Mouse (Mus musculus) heart, adult 2 months (tissue): ENCODE results near the gene 4930519P11Rik.

Experiments used
- CTCF ChIP-seq: fragments of 200-600 bp; IDR thresholded peaks from 2 replicates; pipeline ENCODE4 v1.8.1; 2022; ENCODE audit warnings: antibody characterized with exemption, mild to moderate bottlenecking, moderate library complexity
- EP300 ChIP-seq: fragments of 200-500 bp; IDR thresholded peaks from 2 replicates; pipeline ENCODE4 v1.6.1; 2011; ENCODE audit warnings: low read depth, low read length, control low read depth; ENCODE audit not compliant: insufficient read depth
- POLR2A ChIP-seq: fragments of 200-500 bp; IDR thresholded peaks from 2 replicates; pipeline ENCODE4 v1.6.1; 2011; ENCODE audit warnings: mild to moderate bottlenecking, low read depth, low read length, control low read depth; ENCODE audit not compliant: insufficient read depth

DNA sequence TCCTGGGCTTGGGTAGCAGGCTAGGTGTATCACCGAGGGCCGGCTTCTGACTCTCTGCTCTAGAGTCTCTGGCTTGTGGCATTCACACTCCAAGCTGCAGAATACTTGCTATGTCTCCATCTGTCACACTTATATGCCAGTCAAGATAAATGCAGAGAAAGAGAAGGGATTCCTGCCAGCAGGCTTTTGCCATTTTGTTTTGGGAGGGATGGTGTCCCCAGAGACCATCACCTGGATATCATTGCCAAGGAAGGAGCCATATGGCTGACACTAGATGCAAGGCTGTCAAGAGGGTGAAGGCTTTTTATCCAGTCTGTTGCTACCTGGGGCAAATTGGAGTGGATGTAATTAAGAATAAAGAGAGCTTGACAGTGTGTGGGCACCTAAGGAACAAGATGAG is 22.6 kb upstream of the 4930519P11Rik start:
- TF ChIP-seq POLR2A (no peak), CTCF (no peak), EP300 (no peak)
